Mouse (Mus musculus): ENCODE measurements at regions not wholly inside any gene's neighbourhood (a gene's known extent, or its start where the extent isn't known, plus 50 kb on each side); places are given as distances from the start of the nearest gene placed in this dataset.
A peak's percentile ranks its signal among the peaks of the same experiment; 100 is the strongest.
"Not testable (repeated sequence)": the region's sequence is repeated elsewhere in the genome, so short reads cannot be mapped to it uniquely, and the experiment has no call there.

- Histone ChIP-seq H3K4me1 (replicated peaks) (peaks cover 8% of the 10 kb centered on the region; the same call in 1 of the 2 replicates), H3K4me2 (no peak overlapping the region), H3K27ac (no peak overlapping the region), H3K36me3 (no peaks in the 10 kb centered on the region), H3K9ac (replicated peaks) (no peak overlapping the region), H3K9me3 (no peaks in the 10 kb centered on the region), H3K27me3 (no peaks in the 10 kb centered on the region), H3K4me3 (replicated peaks) (no peak overlapping the region)
- ATAC-seq (ENCODE audit: insufficient number of reproducible peaks, insufficient read depth, low FRiP score, low TSS enrichment, low read depth) = no peak
- WGBS = 25% methylated on average over 11 of the region's 11 CpGs
Measured at GRCm38 (mm10) chr5:67487965-67488409, 59.9 kb upstream of the Bend4 start.

DNA sequence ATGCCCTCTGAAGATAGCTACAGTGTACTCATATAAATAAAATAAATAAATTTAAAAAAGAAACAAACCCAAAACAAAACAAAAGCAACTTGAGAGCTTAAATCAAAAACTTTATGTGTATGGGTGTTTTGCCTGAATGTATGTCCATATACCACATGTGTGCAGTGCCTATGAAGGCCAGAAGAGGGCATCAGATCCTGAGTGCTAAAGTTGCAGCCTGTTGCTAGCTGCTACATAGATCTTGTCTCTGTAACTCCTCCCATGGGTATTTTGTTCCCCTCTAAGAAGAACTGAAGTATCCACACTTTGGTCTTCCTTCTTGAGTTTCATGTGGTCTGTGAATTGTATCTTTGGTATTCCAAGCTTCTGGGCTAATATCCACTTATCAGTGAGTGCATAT, 62.6 kb upstream of the Bend4 start:
- H3K27ac ChIP-seq; H3K4me1 ChIP-seq (replicated peaks); H3K4me2 ChIP-seq; ATAC-seq (ENCODE audit: insufficient number of reproducible peaks, insufficient read depth, low FRiP score, low TSS enrichment, low read depth); H3K36me3 ChIP-seq; H3K27me3 ChIP-seq; H3K9ac ChIP-seq (replicated peaks); H3K9me3 ChIP-seq; H3K4me3 ChIP-seq (replicated peaks): not testable (repeated sequence)

DNA sequence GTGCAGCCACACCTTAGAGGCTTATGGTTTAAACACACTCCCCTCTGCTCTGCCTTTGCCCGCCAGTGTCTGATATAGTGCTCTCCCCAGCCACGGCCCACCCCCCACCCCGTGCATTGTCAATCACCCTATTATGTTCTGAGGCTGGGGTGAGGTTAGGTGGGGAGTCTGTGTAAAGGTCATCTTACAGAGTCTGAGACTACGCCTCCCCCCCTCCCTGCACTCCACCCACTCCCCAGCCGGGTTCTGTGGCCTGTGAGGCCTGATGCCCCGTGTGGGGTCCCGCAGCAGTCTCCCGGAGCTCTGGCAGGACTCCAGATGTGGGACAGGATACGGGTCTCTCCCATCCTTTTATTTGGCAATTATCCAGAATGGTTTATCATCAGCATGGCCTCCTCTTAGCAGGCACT, 64.8 kb upstream of the Bend4 start:
- peaks cover 9% of the 10 kb centered on the region; the same call in 1 of the 2 replicates for H3K4me1 ChIP-seq (replicated peaks)
- no peak for ATAC-seq (ENCODE audit: insufficient number of reproducible peaks, insufficient read depth, low FRiP score, low TSS enrichment, low read depth)
- no peak overlapping the region for H3K4me2 ChIP-seq
- WGBS = 44% methylated on average over 9 of the region's 9 CpGs
- H3K4me3 ChIP-seq (replicated peaks) = no peak overlapping the region
- H3K36me3 ChIP-seq = no peaks in the 10 kb centered on the region
- no peaks in the 10 kb centered on the region for H3K9me3 ChIP-seq
- no peak overlapping the region for H3K27ac ChIP-seq
- H3K9ac ChIP-seq (replicated peaks) = no peak overlapping the region
- H3K27me3 ChIP-seq = no peaks in the 10 kb centered on the region

GRCm38 (mm10) chr5:67496710-67497109, 68.6 kb upstream of the Bend4 start:
- Histone ChIP-seq H3K9me3 (no peaks in the 10 kb centered on the region), H3K9ac (replicated peaks) (no peak overlapping the region), H3K27ac (no peak overlapping the region), H3K4me1 (replicated peaks) (peaks cover 4% of the 10 kb centered on the region; the same call in 1 of the 2 replicates), H3K4me2 (no peak overlapping the region), H3K27me3 (no peaks in the 10 kb centered on the region), H3K4me3 (replicated peaks) (no peak overlapping the region), H3K36me3 (no peaks in the 10 kb centered on the region)
- WGBS = 86% methylated on average over 7 of the region's 7 CpGs
- ATAC-seq (ENCODE audit: insufficient number of reproducible peaks, insufficient read depth, low FRiP score, low TSS enrichment, low read depth) = no peak

- WGBS = 84% methylated on average over 5 of the region's 5 CpGs
- Histone ChIP-seq H3K27ac (no peak overlapping the region), H3K27me3 (no peaks in the 10 kb centered on the region), H3K9me3 (no peaks in the 10 kb centered on the region), H3K4me3 (replicated peaks) (no peak overlapping the region), H3K9ac (replicated peaks) (no peak overlapping the region), H3K4me2 (no peak overlapping the region), H3K4me1 (replicated peaks) (no peaks in the 10 kb centered on the region), H3K36me3 (no peaks in the 10 kb centered on the region)
- no peak for ATAC-seq (ENCODE audit: insufficient number of reproducible peaks, insufficient read depth, low FRiP score, low TSS enrichment, low read depth)
Measured at GRCm38 (mm10) chr5:67520251-67520650, 87.4 kb upstream of the Shisa3 start.

DNA sequence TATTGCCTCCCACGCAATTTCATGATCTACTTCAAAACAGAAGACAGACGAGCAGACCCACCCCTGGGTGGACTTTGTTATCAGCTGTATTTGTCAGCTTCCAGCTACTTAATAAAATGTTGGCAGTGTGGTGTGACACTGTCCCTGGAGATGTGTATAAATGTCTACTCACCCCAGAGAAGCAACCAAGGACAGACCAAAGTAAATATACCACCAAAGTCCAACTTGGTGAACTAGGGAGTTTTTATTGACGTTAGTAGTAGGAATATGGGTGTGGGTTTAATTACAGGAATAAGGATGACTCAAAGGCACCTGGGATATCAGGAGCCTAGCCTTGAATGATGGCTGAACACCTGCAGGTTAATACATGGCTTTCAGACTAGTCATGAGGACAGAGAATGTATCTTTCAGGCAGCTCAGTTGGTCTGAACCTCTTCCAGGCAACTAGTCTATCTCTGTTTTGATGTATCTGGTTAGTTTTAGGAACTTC, 86.2 kb upstream of the Shisa3 start:
- Histone ChIP-seq H3K4me2 (no peak overlapping the region), H3K9ac (replicated peaks) (no peak overlapping the region), H3K4me1 (replicated peaks) (0 out of 2 replicates have a peak, but pooled peaks cover 3% of the 10 kb centered on the region), H3K27me3 (no peaks in the 10 kb centered on the region), H3K27ac (no peak overlapping the region), H3K36me3 (no peaks in the 10 kb centered on the region), H3K9me3 (no peaks in the 10 kb centered on the region), H3K4me3 (replicated peaks) (no peak overlapping the region)
- 77% methylated on average over 3 of the region's 3 CpGs for WGBS
- no peak for ATAC-seq (ENCODE audit: insufficient number of reproducible peaks, insufficient read depth, low FRiP score, low TSS enrichment, low read depth)

DNA sequence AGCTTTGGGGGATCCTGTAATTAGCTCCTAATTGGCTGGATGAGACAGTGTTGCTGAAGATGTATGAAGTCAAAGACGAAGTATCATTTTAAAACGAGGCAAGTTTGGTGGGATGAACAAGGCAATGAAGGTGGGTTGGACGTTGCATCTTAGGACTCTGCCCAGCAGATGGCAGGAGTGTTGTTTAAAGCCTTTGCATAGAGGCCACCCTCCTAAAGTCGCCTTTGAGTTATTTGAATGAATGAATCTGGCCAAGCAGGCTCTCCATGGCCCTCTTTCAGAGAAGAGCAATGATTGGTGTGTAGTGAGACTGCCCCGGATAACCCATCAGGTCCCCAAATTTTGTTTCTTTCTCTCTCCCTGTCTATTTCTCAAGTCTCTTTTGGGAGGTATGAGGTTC, 77.5 kb upstream of the Shisa3 start:
- H3K36me3 ChIP-seq = no peaks in the 10 kb centered on the region
- peaks cover 9% of the 10 kb centered on the region; the same call in 1 of the 2 replicates for H3K27me3 ChIP-seq
- 53% methylated on average over 5 of the region's 5 CpGs for WGBS
- no peak for ATAC-seq (ENCODE audit: insufficient number of reproducible peaks, insufficient read depth, low FRiP score, low TSS enrichment, low read depth)
- no peak overlapping the region for H3K4me2 ChIP-seq
- no peak overlapping the region for H3K9ac ChIP-seq (replicated peaks)
- no peak overlapping the region for H3K27ac ChIP-seq
- H3K4me3 ChIP-seq (replicated peaks) = no peak overlapping the region
- H3K4me1 ChIP-seq (replicated peaks) = peaks cover 8% of the 10 kb centered on the region; the same call in 1 of the 2 replicates
- H3K9me3 ChIP-seq = no peaks in the 10 kb centered on the region

DNA sequence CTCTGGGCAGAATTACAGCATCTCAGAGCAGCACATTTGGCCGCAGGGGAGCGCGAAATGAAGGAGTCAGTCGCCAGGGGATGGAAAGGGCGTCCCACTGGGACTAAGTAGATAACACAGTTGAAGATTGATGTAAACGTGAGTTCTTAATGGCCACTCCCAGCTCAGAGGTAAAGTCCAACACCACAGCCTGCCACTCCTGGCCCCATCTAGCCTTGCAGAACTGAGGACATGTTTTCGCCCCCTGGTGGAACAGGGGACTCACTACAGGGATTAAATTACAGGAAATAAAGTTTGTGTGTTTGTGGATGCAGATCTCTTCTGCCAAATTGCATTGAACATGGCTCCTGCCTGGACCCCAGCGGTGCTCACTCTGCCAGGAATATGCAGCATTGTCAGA, 76.7 kb upstream of the Shisa3 start:
- H3K4me3 ChIP-seq (replicated peaks) = no peak overlapping the region
- peaks cover 9% of the 10 kb centered on the region; the same call in 1 of the 2 replicates for H3K27me3 ChIP-seq
- H3K36me3 ChIP-seq = no peaks in the 10 kb centered on the region
- 38% methylated on average over 8 of the region's 8 CpGs for WGBS
- H3K4me2 ChIP-seq = no peak overlapping the region
- H3K9me3 ChIP-seq = no peaks in the 10 kb centered on the region
- no peak overlapping the region for H3K9ac ChIP-seq (replicated peaks)
- ATAC-seq (ENCODE audit: insufficient number of reproducible peaks, insufficient read depth, low FRiP score, low TSS enrichment, low read depth) = no peak
- H3K4me1 ChIP-seq (replicated peaks) = peaks cover 5% of the 10 kb centered on the region; the same call in 1 of the 2 replicates
- no peak overlapping the region for H3K27ac ChIP-seq

GRCm38 (mm10) chr5:67532351-67532750, 75.3 kb upstream of the Shisa3 start:
- 3% methylated on average over 12 of the region's 12 CpGs for WGBS
- H3K9me3 ChIP-seq = no peaks in the 10 kb centered on the region
- peaks cover 9% of the 10 kb centered on the region; the same call in 1 of the 2 replicates for H3K27me3 ChIP-seq
- ATAC-seq (ENCODE audit: insufficient number of reproducible peaks, insufficient read depth, low FRiP score, low TSS enrichment, low read depth) = no peak; the same call in 1 of the 2 replicates
- H3K36me3 ChIP-seq = no peaks in the 10 kb centered on the region
- peak overlapping the region; percentile 42 for H3K4me2 ChIP-seq
- H3K4me1 ChIP-seq (replicated peaks) = peaks cover 5% of the 10 kb centered on the region; the same call in 1 of the 2 replicates
- no peak overlapping the region for H3K27ac ChIP-seq
- H3K9ac ChIP-seq (replicated peaks) = no peak overlapping the region
- H3K4me3 ChIP-seq (replicated peaks) = no peak overlapping the region

- 0 out of 2 replicates have a peak, but pooled peaks have one; percentile 20 for ATAC-seq (ENCODE audit: insufficient number of reproducible peaks, insufficient read depth, low FRiP score, low TSS enrichment, low read depth)
- WGBS = 24% methylated on average over 15 of the region's 15 CpGs
Measured at GRCm38 (mm10) chr5:67532756-67533255, 74.9 kb upstream of the Shisa3 start.

GRCm38 (mm10) chr5:67534056-67534455, 73.6 kb upstream of the Shisa3 start:
- H3K4me3 ChIP-seq (replicated peaks) = no peak overlapping the region
- no peak overlapping the region for H3K9ac ChIP-seq (replicated peaks)
- no peak for ATAC-seq (ENCODE audit: insufficient number of reproducible peaks, insufficient read depth, low FRiP score, low TSS enrichment, low read depth)
- no peak overlapping the region for H3K4me2 ChIP-seq
- peaks cover 9% of the 10 kb centered on the region; the same call in 1 of the 2 replicates for H3K27me3 ChIP-seq
- H3K27ac ChIP-seq = no peak overlapping the region
- no peaks in the 10 kb centered on the region for H3K9me3 ChIP-seq
- H3K4me1 ChIP-seq (replicated peaks) = peaks cover 5% of the 10 kb centered on the region; the same call in 1 of the 2 replicates
- WGBS = 77% methylated on average over 7 of the region's 7 CpGs
- H3K36me3 ChIP-seq = no peaks in the 10 kb centered on the region

More at GRCm38 (mm10) chr5:67532756-67533255, 74.9 kb upstream of the Shisa3 start:
- Histone ChIP-seq H3K4me3 (replicated peaks) (no peak overlapping the region), H3K9me3 (no peaks in the 10 kb centered on the region), H3K36me3 (no peaks in the 10 kb centered on the region), H3K27me3 (peaks cover 9% of the 10 kb centered on the region; the same call in 1 of the 2 replicates), H3K4me2 (peak overlapping the region; percentile 42), H3K4me1 (replicated peaks) (peaks cover 5% of the 10 kb centered on the region; the same call in 1 of the 2 replicates), H3K27ac (no peak overlapping the region), H3K9ac (replicated peaks) (no peak overlapping the region)

DNA sequence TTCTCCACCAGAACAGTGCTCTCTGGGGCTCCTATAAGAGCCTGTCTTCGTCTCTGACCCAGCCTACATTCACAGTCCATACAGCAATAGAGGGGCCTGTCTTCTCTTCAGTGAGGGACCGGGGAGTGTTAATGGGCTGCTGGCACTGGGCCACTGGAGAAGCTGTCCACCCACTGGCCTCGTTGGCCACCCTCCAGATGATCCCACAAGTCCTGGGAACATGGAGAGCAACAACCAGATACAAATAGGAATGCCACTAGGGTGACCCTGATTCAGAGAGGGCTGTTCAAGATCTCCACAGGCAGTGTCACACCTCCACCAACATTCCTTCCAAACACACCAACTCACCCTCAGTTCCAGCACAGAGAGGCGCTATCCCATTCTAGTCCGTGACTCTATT, 69.7 kb upstream of the Shisa3 start:
- no peak overlapping the region for H3K27ac ChIP-seq
- H3K9ac ChIP-seq (replicated peaks) = no peak overlapping the region
- H3K4me2 ChIP-seq = no peak overlapping the region
- H3K9me3 ChIP-seq = no peaks in the 10 kb centered on the region
- peaks cover 17% of the 10 kb centered on the region for H3K27me3 ChIP-seq
- H3K36me3 ChIP-seq = no peaks in the 10 kb centered on the region
- H3K4me3 ChIP-seq (replicated peaks) = no peak overlapping the region
- H3K4me1 ChIP-seq (replicated peaks) = peaks cover 1% of the 10 kb centered on the region; the same call in 1 of the 2 replicates
- ATAC-seq (ENCODE audit: insufficient number of reproducible peaks, insufficient read depth, low FRiP score, low TSS enrichment, low read depth) = no peak
- 74% methylated on average over 5 of the region's 5 CpGs for whole genome bisulfite sequencing

All from limb, embryonic 12.5 days (tissue).